Mouse (Mus musculus) hindbrain, embryonic 11.5 days (tissue): ENCODE measurements around the gene Ak5. TPM values are rescaled to one million over a fixed set of nuclear protein-coding genes. Genes with fewer than 3 reads are reported as not detected.
A peak's percentile ranks its signal among the peaks of the same experiment; 100 is the strongest.

Experiments used
- ATAC-seq: fragments of 200-750 bp; cut with Nextera tagmentation; 2 replicates; pipeline ENCODE4 v1.8.0; 2017; ENCODE audit warnings: mild to moderate bottlenecking, moderate TSS enrichment, moderate library complexity; ENCODE audit not compliant: low FRiP score
- DNase-seq: peaks from one replicate; pipeline ENCODE4 v3.0.0-alpha.2; 2015; ENCODE audit warnings: low spot score
- H3K27ac ChIP-seq: fragments of 300-500 bp; sonication (generic); 2 replicates; pipeline ENCODE4 v1.5.1; 2014; ENCODE audit warnings: mild to moderate bottlenecking, low read depth, low read length
- H3K27me3 ChIP-seq: fragments of 300-500 bp; sonication (generic); 2 replicates; pipeline ENCODE4 v1.6.1; 2014; ENCODE audit warnings: mild to moderate bottlenecking, low read length, moderate library complexity, mixed read lengths; ENCODE audit not compliant: control insufficient read depth, insufficient read depth
- H3K36me3 ChIP-seq: fragments of 300-500 bp; sonication (generic); 2 replicates; pipeline ENCODE4 v1.6.1; 2014; ENCODE audit warnings: mild to moderate bottlenecking, low read length, moderate library complexity, mixed read lengths; ENCODE audit not compliant: control insufficient read depth, insufficient read depth
- H3K4me1 ChIP-seq: fragments of 300-500 bp; sonication (generic); replicated peaks from 2 replicates; pipeline ENCODE4 v1.6.1; 2014; ENCODE audit warnings: low read length, mixed read lengths; ENCODE audit not compliant: control insufficient read depth, insufficient read depth
- H3K4me2 ChIP-seq: fragments of 300-500 bp; sonication (generic); replicated peaks from 2 replicates; pipeline ENCODE4 v1.6.1; 2014; ENCODE audit warnings: mild to moderate bottlenecking, low read depth, low read length
- H3K4me3 ChIP-seq: fragments of 300-500 bp; sonication (generic); 2 replicates; pipeline ENCODE4 v1.5.1; 2014; ENCODE audit warnings: low read depth, low read length
- H3K9ac ChIP-seq: fragments of 300-500 bp; sonication (generic); 2 replicates; pipeline ENCODE4 v1.6.1; 2014; ENCODE audit warnings: low read depth, low read length
- H3K9me3 ChIP-seq: fragments of 300-500 bp; sonication (generic); 2 replicates; pipeline ENCODE4 v1.6.1; 2016; ENCODE audit warnings: low read length; ENCODE audit not compliant: control insufficient read depth
- WGBS: fragments of 180-500 bp; shearing (Covaris S2); extraction: QIAGEN DNeasy Blood & Tissue Kit; methylation state at CpG from one replicate; pipeline ENCODE4 v1.1.7; 2014; 5-methylcytosine and 5-hydroxymethylcytosine counted together
- polyA plus RNA-seq: library from polyadenylated mRNA; unstranded; fragments of >200 nt; fragmentation: Nextera tagmentation; extraction: Ambion mirVana; gene quantifications from 2 replicates; pipeline ENCODE4 v1.2.1, GENCODE M21; 2014

Ak5 gene
- polyA plus RNA-seq, result 0.51 and 1.2 TPM in 2 replicates

GRCm38 (mm10) chr3:152668239-152668638 is at the start of gene Ak5:
Gene Ak5, minus strand, starts transcription at chr3:152668360.
- Histone ChIP-seq H3K4me3 (peak within 1 kb of the TSS; percentile 55), H3K27me3 (peaks cover 17% of the 10 kb centered on the region), H3K4me1 (no peaks in the 10 kb centered on the region), H3K9me3 (no peaks in the 10 kb centered on the region), H3K27ac (no peak within 1 kb of the TSS), H3K36me3 (no peaks in the 10 kb centered on the region), H3K9ac (peak within 1 kb of the TSS; percentile 57), H3K4me2 (peak within 1 kb of the TSS; percentile 98)
- ATAC-seq (peak; percentile 33; the same call in 1 of the 2 replicates), DNase-seq (no peak)
- WGBS, result 4% methylated on average over 4 of the region's 5 CpGs

GRCm38 (mm10) chr3:152713991-152714902 is 46.1 kb upstream of the Ak5 start, which contains the start of gene Pigk:
Gene Pigk, plus strand, starts transcription at chr3:152714100.
- Histone ChIP-seq H3K9ac (peak within 1 kb of the TSS; percentile 87), H3K4me2 (peak within 1 kb of the TSS; percentile 74), H3K27me3 (no peaks in the 10 kb centered on the region), H3K4me3 (peak within 1 kb of the TSS; percentile 90), H3K36me3 (no peaks in the 10 kb centered on the region), H3K9me3 (no peaks in the 10 kb centered on the region), H3K27ac (no peak within 1 kb of the TSS), H3K4me1 (no peaks in the 10 kb centered on the region)
- 1% methylated on average over 48 of the region's 48 CpGs for WGBS
- ATAC-seq (peak; percentile 90), DNase-seq (peak; percentile 95)

- no peaks in the 10 kb centered on the region for H3K36me3 ChIP-seq
- no peak overlapping the region for H3K4me3 ChIP-seq
- no peak overlapping the region for H3K27ac ChIP-seq
- H3K4me2 ChIP-seq, result no peak overlapping the region
- no peak for DNase-seq
- H3K27me3 ChIP-seq, result no peaks in the 10 kb centered on the region
- ATAC-seq, result no peak; the same call in 1 of the 2 replicates
- no peaks in the 10 kb centered on the region for H3K4me1 ChIP-seq
- WGBS, result 76% methylated on average over 4 of the region's 4 CpGs
- H3K9me3 ChIP-seq, result no peaks in the 10 kb centered on the region
- no peak overlapping the region for H3K9ac ChIP-seq
Observed at GRCm38 (mm10) chr3:152712957-152713356, 44.8 kb upstream of the Ak5 start.

GRCm38 (mm10) chr3:152709936-152710335 is 41.8 kb upstream of the Ak5 start:
- no peaks in the 10 kb centered on the region for H3K36me3 ChIP-seq
- H3K9me3 ChIP-seq, result no peaks in the 10 kb centered on the region
- ATAC-seq, result no peak
- 81% methylated on average over 3 of the region's 3 CpGs for WGBS
- no peak overlapping the region for H3K9ac ChIP-seq
- no peak for DNase-seq
- H3K4me1 ChIP-seq, result no peaks in the 10 kb centered on the region
- no peak overlapping the region for H3K4me2 ChIP-seq
- H3K4me3 ChIP-seq, result no peak overlapping the region
- no peak overlapping the region for H3K27ac ChIP-seq
- H3K27me3 ChIP-seq, result no peaks in the 10 kb centered on the region

GRCm38 (mm10) chr3:152707321-152707823 is 39.2 kb upstream of the Ak5 start:
- ATAC-seq (no peak), DNase-seq (no peak)
- Histone ChIP-seq H3K36me3 (no peaks in the 10 kb centered on the region), H3K9me3 (no peaks in the 10 kb centered on the region), H3K4me1 (no peaks in the 10 kb centered on the region), H3K27ac (no peak overlapping the region), H3K4me3 (no peak overlapping the region), H3K9ac (no peak overlapping the region), H3K4me2 (no peak overlapping the region), H3K27me3 (no peaks in the 10 kb centered on the region)
- WGBS, result 81% methylated on average over 5 of the region's 5 CpGs

GRCm38 (mm10) chr3:152706901-152707300 is 38.7 kb upstream of the Ak5 start:
- Histone ChIP-seq H3K27me3 (no peaks in the 10 kb centered on the region), H3K36me3 (no peaks in the 10 kb centered on the region), H3K9ac (no peak overlapping the region), H3K4me2 (no peak overlapping the region), H3K4me1 (no peaks in the 10 kb centered on the region), H3K27ac (no peak overlapping the region), H3K9me3 (no peaks in the 10 kb centered on the region), H3K4me3 (no peak overlapping the region)
- ATAC-seq (no peak), DNase-seq (no peak)
- 73% methylated on average over 2 of the region's 2 CpGs for WGBS

- ATAC-seq (no peak), DNase-seq (no peak)
- no peaks in the 10 kb centered on the region for H3K27me3 ChIP-seq
- H3K9me3 ChIP-seq, result no peaks in the 10 kb centered on the region
- H3K27ac ChIP-seq, result no peak overlapping the region
- H3K4me2 ChIP-seq, result no peak overlapping the region
- H3K9ac ChIP-seq, result no peak overlapping the region
- no peaks in the 10 kb centered on the region for H3K4me1 ChIP-seq
- 67% methylated on average over 5 of the region's 5 CpGs for WGBS
- H3K4me3 ChIP-seq, result no peak overlapping the region
- H3K36me3 ChIP-seq, result no peaks in the 10 kb centered on the region
Observed at GRCm38 (mm10) chr3:152705826-152706225, 37.7 kb upstream of the Ak5 start.

GRCm38 (mm10) chr3:152702274-152702843 is 34.2 kb upstream of the Ak5 start:
- Histone ChIP-seq H3K4me3 (no peak overlapping the region), H3K9me3 (no peaks in the 10 kb centered on the region), H3K9ac (no peak overlapping the region), H3K36me3 (no peaks in the 10 kb centered on the region), H3K4me2 (no peak overlapping the region), H3K27ac (no peak overlapping the region), H3K4me1 (no peaks in the 10 kb centered on the region), H3K27me3 (no peaks in the 10 kb centered on the region)
- DNase-seq (peak; percentile 23), ATAC-seq (no peak)
- WGBS, result 51% methylated on average over 8 of the region's 8 CpGs
